ENCODE assay signal across 8 mouse cellular contexts in genomic region chr7:68275838-68276731, GRCm38 (mm10). TPM values are rescaled to one million over a fixed set of nuclear protein-coding genes. Genes with fewer than 3 reads are reported as not detected.
DNase-seq lines count a peak whose midpoint lies in the region; ATAC-seq and TF ChIP-seq lines count a peak whose summit lies in the region.

No protein-coding gene starts in this region.

- H3K36me3 ChIP-seq in E14TG2a.4 (ENCODE audit: insufficient read depth, low read length), result no peaks in the 10 kb centered on the region
- no peaks in the 10 kb centered on the region for H3K36me3 ChIP-seq in forebrain, embryonic 16.5 days (ENCODE audit: control insufficient read depth, insufficient read depth)
- H3K36me3 ChIP-seq in midbrain, embryonic 12.5 days, result no peaks in the 10 kb centered on the region

- no peak overlapping the region for H3K27ac ChIP-seq in forebrain, embryonic 16.5 days (ENCODE audit: low read length)
- H3K27ac ChIP-seq in midbrain, embryonic 12.5 days (replicated peaks), result no peak overlapping the region

- H3K4me1 ChIP-seq in E14TG2a.4 (replicated peaks; ENCODE audit: low read depth, low read length), result peaks cover 78% of the 10 kb centered on the region
- H3K4me1 ChIP-seq in forebrain, embryonic 16.5 days (replicated peaks; ENCODE audit: control insufficient read depth, insufficient read depth, low read length), result peaks cover 17% of the 10 kb centered on the region
- H3K4me1 ChIP-seq in midbrain, embryonic 12.5 days, result peaks cover 9% of the 10 kb centered on the region

- WGBS in forebrain, embryonic 16.5 days, result 5% methylated on average over 35 of the region's 36 CpGs
- 4% methylated on average over 36 of the region's 36 CpGs for WGBS in midbrain, embryonic 12.5 days

- 0 out of 2 replicates have a peak, but pooled peaks have one; percentile 28 for ATAC-seq in forebrain, embryonic 16.5 days
- no peak; the same call in 1 of the 2 replicates for ATAC-seq in midbrain, embryonic 12.5 days (ENCODE audit: low FRiP score, low read depth)

- H3K9ac ChIP-seq in forebrain, embryonic 16.5 days (replicated peaks; ENCODE audit: low read depth, low read length), result peak overlapping the region; percentile 43; the same call in 1 of the 2 replicates
- 0 out of 2 replicates have a peak overlapping the region, but pooled peaks have one; percentile 28 for H3K9ac ChIP-seq in midbrain, embryonic 12.5 days (replicated peaks)

- TF ChIP-seq CTCF in E14TG2a.4 (conservative IDR thresholded peaks at IDR 0.05; ENCODE audit: low read length), result no peak

- DNase-seq in adrenal gland, adult 2 months, result peak; percentile 20
- DNase-seq in adrenal gland, adult 8-10 months, result no peak
- peak; percentile 61 to 78 for DNase-seq in kidney, postnatal 36 days
- peak; percentile 86 for DNase-seq in thymus, postnatal 14 days
- DNase-seq in right cerebral cortex, postnatal 25 days, result no peak

- H3K4me3 ChIP-seq in E14TG2a.4 (replicated peaks; ENCODE audit: low read length), result peak overlapping the region; percentile 74
- H3K4me3 ChIP-seq in forebrain, embryonic 16.5 days (replicated peaks; ENCODE audit: low read length), result peak overlapping the region; percentile 30
- peak overlapping the region; percentile 31 for H3K4me3 ChIP-seq in midbrain, embryonic 12.5 days

- no peaks in the 10 kb centered on the region for H3K9me3 ChIP-seq in E14TG2a.4 (ENCODE audit: low read length)
- no peaks in the 10 kb centered on the region for H3K9me3 ChIP-seq in forebrain, embryonic 16.5 days (ENCODE audit: control insufficient read depth, low read length)
- H3K9me3 ChIP-seq in midbrain, embryonic 12.5 days, result no peaks in the 10 kb centered on the region

- H3K27me3 ChIP-seq in E14TG2a.4 (ENCODE audit: insufficient read depth, low read length), result peaks cover 8% of the 10 kb centered on the region; the same call in 1 of the 2 replicates
- 0 out of 2 replicates have a peak, but pooled peaks cover 3% of the 10 kb centered on the region for H3K27me3 ChIP-seq in forebrain, embryonic 16.5 days (replicated peaks; ENCODE audit: control insufficient read depth, insufficient read depth, low read length)
- peaks cover 30% of the 10 kb centered on the region for H3K27me3 ChIP-seq in midbrain, embryonic 12.5 days

- H3K4me2 ChIP-seq in forebrain, embryonic 16.5 days (ENCODE audit: low read length), result peak overlapping the region; percentile 55
- peak overlapping the region; percentile 61 for H3K4me2 ChIP-seq in midbrain, embryonic 12.5 days (replicated peaks)

RNA-seq across cellular contexts. Expression of gene Fam169b, which starts 2.4 kb away (rescaled TPM):
- not detected for total RNA-seq in adrenal gland, adult 2 months (2021)
- polyA plus RNA-seq in adrenal gland, adult 2 months (2012; rRNA removed), result 0.04 and 0.07 TPM in 2 replicates
- under 1 TPM; 0.12 to 0.17 (median 0.15) TPM for total RNA-seq in adrenal gland, adult 8-10 months (2022)
- 0.20 TPM in 1 of 2 replicates, not detected in the other for polyA plus RNA-seq in forebrain, embryonic 16.5 days (2015; fragmentation: Nextera tagmentation; extraction: Ambion mirVana)
- polyA plus RNA-seq in midbrain, embryonic 12.5 days (2016; fragmentation: Nextera tagmentation; extraction: Ambion mirVana), result 0.10 and 0.17 TPM in 2 replicates

RNA-seq across cellular contexts. Expression of gene Pgpep1l, which starts 12.1 kb away (rescaled TPM):
- not detected for total RNA-seq in adrenal gland, adult 2 months (2021)
- polyA plus RNA-seq in adrenal gland, adult 2 months (2012; rRNA removed), result not detected in 2 replicates
- under 1 TPM in 1 of 4 experiments, not detected in 3; 0.59 TPM for total RNA-seq in adrenal gland, adult 8-10 months (2022)
- not detected in 2 replicates for polyA plus RNA-seq in forebrain, embryonic 16.5 days (2015; fragmentation: Nextera tagmentation; extraction: Ambion mirVana)
- not detected in 2 replicates for polyA plus RNA-seq in midbrain, embryonic 12.5 days (2016; fragmentation: Nextera tagmentation; extraction: Ambion mirVana)

Comparison
In these comparisons a context has a peak if more than half of its experiments do, and no peak if none do; other contexts are left out.
1. DNase-seq: peak in adrenal gland, adult 2 months (single experiment), kidney, postnatal 36 days (2 of 2) and thymus, postnatal 14 days (single experiment); none in adrenal gland, adult 8-10 months (single experiment) and right cerebral cortex, postnatal 25 days (single experiment).
2. Peak in every context shown above with its lines, with median percentiles within 50 percentile points of each other: H3K4me3 ChIP-seq.